Mouse (Mus musculus): ENCODE results near the gene AC129217.1. TPM values are rescaled to one million over a fixed set of nuclear protein-coding genes. Genes with fewer than 3 reads are reported as not detected.
"Not testable (repeated sequence)": the region's sequence is repeated elsewhere in the genome, so short reads cannot be mapped to it uniquely, and the experiment has no call there.

Gene AC129217.1
- total RNA-seq, 2 experiments from 2014 or later = not detected

- DNase-seq = no peak
Observed at GRCm38 (mm10) chr19:8830664-8831063, 1.1 kb downstream of the AC129217.1 start.

- no peak for DNase-seq
Observed at GRCm38 (mm10) chr19:8831262-8831661, 1.7 kb downstream of the AC129217.1 start.

- DNase-seq = no peak
Observed at GRCm38 (mm10) chr19:8832971-8833370, 3.4 kb downstream of the AC129217.1 start.

- not testable (repeated sequence) for DNase-seq
Observed at GRCm38 (mm10) chr19:8836327-8836726, 6.8 kb downstream of the AC129217.1 start.

GRCm38 (mm10) chr19:8837251-8837791, 7.7 kb downstream of the AC129217.1 start, which contains the start of gene Bscl2:
Gene Bscl2 (plus strand): TSS chr19:8837467.
- DNase-seq = peak; percentile 87

- DNase-seq = peak; percentile 55
Observed at GRCm38 (mm10) chr19:8838041-8838730, 8.6 kb downstream of the AC129217.1 start.

- DNase-seq = no peak
Observed at GRCm38 (mm10) chr19:8839103-8839907, 9.7 kb downstream of the AC129217.1 start, which contains the start of gene Gng3. Gene Gng3 (minus strand): TSS chr19:8839194.

- peak; percentile 78 for DNase-seq
Observed at GRCm38 (mm10) chr19:8839908-8840791, 10.6 kb downstream of the AC129217.1 start.

- DNase-seq = no peak
Observed at GRCm38 (mm10) chr19:8841012-8841411, 11.4 kb downstream of the AC129217.1 start.

- no peak for DNase-seq
Observed at GRCm38 (mm10) chr19:8842961-8843360, 13.4 kb downstream of the AC129217.1 start.

GRCm38 (mm10) chr19:8844371-8845129, 15.0 kb downstream of the AC129217.1 start:
- peak; percentile 87 for DNase-seq

GRCm38 (mm10) chr19:8848356-8848755, 18.8 kb downstream of the AC129217.1 start:
- DNase-seq = no peak

- peak; percentile 58 for DNase-seq
Observed at GRCm38 (mm10) chr19:8850402-8850901, 20.9 kb downstream of the AC129217.1 start, which contains the start of gene Lrrn4cl. Gene Lrrn4cl (plus strand): TSS chr19:8850768.

GRCm38 (mm10) chr19:8851639-8852038, 22.1 kb downstream of the AC129217.1 start:
- DNase-seq = no peak

- no peak for DNase-seq
Observed at GRCm38 (mm10) chr19:8852236-8852928, 22.8 kb downstream of the AC129217.1 start.

- no peak for DNase-seq
Observed at GRCm38 (mm10) chr19:8853117-8853516, 23.5 kb downstream of the AC129217.1 start.

GRCm38 (mm10) chr19:8857689-8858088, 28.1 kb downstream of the AC129217.1 start:
- DNase-seq = peak; percentile 71

GRCm38 (mm10) chr19:8859018-8859417, 29.4 kb downstream of the AC129217.1 start:
- no peak for DNase-seq

- DNase-seq = no peak
Observed at GRCm38 (mm10) chr19:8864265-8864664, 34.7 kb downstream of the AC129217.1 start.

GRCm38 (mm10) chr19:8870381-8870780, 40.8 kb downstream of the AC129217.1 start:
- not testable (repeated sequence) for DNase-seq

Measured in heart, postnatal 4 days (tissue).